Mouse (Mus musculus): ENCODE results near the gene Lss. TPM values are rescaled to one million over a fixed set of nuclear protein-coding genes. Genes with fewer than 3 reads are reported as not detected.

The Lss gene
- total RNA-seq, 4 experiments from 2014 or later = 40.6 to 69.0 (median 51.1) TPM

GRCm38 (mm10) chr10:76561972-76562371, 30.6 kb downstream of the Lss start, which contains the start of gene Spatc1l:
Gene Spatc1l (plus strand): TSS chr10:76562272.
- DNase-seq (ENCODE audit: low spot score in 2 of 2) = no peak

GRCm38 (mm10) chr10:76569996-76570685, 38.8 kb downstream of the Lss start:
- no peak for DNase-seq (ENCODE audit: low spot score in 2 of 2)

DNA sequence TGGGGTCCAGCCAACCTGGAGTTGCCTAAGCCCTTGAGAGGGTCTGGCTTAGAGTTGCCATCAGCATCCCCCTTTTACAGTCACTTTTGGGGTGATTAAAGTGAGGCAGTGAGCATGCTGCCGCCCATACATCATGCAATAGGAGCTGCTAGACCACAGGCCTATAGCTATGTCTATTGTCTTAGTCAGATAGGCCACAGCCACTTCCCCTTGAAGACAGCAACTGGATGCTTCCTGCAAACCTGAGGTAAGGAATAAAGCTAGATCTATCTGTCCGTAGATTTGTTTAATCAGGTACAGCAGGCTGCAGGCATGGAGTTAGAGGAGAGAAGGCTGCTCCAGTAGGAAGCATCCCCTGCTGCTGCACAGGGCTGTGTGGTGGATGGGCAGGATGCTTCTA, 39.7 kb downstream of the Lss start:
- DNase-seq (ENCODE audit: low spot score in 2 of 2) = no peak

DNA sequence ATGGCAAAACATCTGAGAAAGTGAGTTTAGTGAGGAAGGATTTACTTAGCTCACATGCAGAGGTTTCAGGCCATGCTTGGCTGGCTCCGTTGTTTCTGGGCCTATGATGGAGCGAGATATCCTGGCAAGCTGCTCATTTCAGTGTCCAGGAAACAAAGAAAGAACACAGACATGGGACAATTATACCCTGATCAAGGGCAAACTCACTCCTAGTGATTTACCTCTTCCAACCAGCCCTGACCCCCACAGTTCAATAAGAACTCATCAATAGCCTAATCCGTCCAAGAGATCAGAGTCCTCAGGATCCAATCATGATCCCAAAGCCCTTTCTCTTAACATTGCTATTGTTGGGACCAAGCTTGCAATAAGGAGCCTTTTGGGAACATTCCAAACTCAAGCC, 40.8 kb downstream of the Lss start:
- no peak for DNase-seq (ENCODE audit: low spot score in 2 of 2)

DNA sequence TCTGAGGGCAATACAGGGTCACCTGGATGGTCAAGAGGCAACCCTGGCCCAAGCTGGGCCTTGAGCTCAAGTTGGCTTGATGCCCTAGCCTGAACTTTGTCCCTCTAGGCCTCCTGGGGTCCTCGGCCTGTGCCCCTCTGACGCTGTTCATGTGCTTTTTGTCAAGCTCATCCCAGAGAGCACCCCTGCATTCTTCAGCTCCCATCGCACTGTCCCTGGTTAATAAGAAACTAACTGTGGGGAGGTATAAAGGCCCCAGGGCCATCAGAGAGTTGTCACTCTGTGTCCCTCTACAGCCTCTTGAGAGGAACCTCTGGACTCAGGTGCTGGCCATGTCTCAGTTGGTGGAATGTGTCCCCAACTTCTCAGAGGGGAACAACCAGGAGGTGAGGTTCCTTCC, 44.0 kb downstream of the Lss start, which contains the start of gene Ftcd:
Ftcd (plus strand) TSS at position 275 of the 400 bp plus-strand sequence.
- DNase-seq (ENCODE audit: low spot score in 2 of 2) = no peak

DNA sequence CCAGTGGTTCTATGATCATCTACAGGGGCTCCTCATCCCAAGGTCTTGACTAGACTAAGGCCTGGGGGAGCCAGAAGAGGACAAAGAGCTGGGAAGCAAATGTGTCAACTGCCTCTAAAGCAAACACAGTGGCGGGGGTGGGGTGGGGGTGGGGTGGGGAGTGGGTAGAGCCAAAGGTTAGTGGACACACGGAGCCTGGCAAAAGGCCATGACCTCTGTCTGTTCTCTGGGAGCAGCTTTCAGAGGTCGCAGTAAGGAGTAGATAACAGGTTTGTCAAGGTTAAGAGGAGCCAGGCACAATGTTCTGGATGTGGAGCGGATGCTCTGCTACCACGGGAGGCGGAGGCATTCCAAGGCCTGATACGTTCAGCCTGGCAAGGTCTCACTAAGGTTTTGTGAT, 45.5 kb downstream of the Lss start:
- no peak for DNase-seq (ENCODE audit: low spot score in 2 of 2)

DNA sequence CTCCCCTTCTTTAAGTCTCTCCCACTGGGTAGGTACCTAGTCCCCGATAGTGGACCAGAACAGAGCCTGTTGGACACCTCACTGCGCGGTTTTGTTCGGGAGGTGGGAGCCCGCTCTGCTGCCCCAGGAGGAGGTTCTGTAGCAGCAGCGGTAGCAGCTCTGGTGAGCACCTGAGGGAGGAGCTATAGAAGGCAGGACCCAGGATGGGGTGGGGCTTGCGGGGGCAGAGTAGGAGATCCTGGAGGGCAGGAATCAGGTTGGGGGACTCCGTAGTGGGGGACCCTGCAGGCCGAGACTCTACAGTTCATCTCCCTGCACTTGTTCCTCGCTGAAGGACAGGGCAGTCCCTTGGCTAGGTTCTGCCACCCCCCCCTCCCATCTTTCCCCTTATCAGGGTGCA, 52.8 kb downstream of the Lss start:
- DNase-seq (ENCODE audit: low spot score in 2 of 2) = no peak

- no peak for DNase-seq (ENCODE audit: low spot score in 2 of 2)
Observed at GRCm38 (mm10) chr10:76586190-76586589, 54.8 kb downstream of the Lss start.

GRCm38 (mm10) chr10:76590197-76590596, 58.8 kb downstream of the Lss start:
- DNase-seq (ENCODE audit: low spot score in 2 of 2) = no peak

GRCm38 (mm10) chr10:76596338-76596737, 65.0 kb downstream of the Lss start:
- DNase-seq (ENCODE audit: low spot score in 2 of 2) = no peak

GRCm38 (mm10) chr10:76602690-76603089, 71.3 kb downstream of the Lss start:
- no peak for DNase-seq (ENCODE audit: low spot score in 2 of 2)

Other genes with a start within 250 kb of the Lss start
- 10 to 100 TPM; 61.0 to 72.9 (median 64.9) TPM for gene Dip2a, start 186.3 kb upstream of the Lss start, total RNA-seq (2022)
- 1 to 10 TPM in 1 of 4 experiments, not detected in 3; 6.9 TPM for gene AC141477.1, start 91.1 kb upstream of the Lss start, total RNA-seq (2022)
- 10 to 100 TPM; 21.7 to 23.6 (median 23.2) TPM for gene Pcnt, start 88.8 kb upstream of the Lss start, total RNA-seq (2022)
- under 1 TPM in 2 of 4 experiments, not detected in 2; 0.21 to 0.25 TPM for gene 2610028H24Rik, start 82.5 kb upstream of the Lss start, total RNA-seq (2022)
- gene Mcm3ap, start 62.7 kb upstream of the Lss start, total RNA-seq (2022) = 10 to 100 TPM; 49.6 to 54.6 (median 54.2) TPM
- gene Ybey, start 62.5 kb upstream of the Lss start, total RNA-seq (2022) = 1 to 10 TPM; 3.1 to 5.3 (median 4.5) TPM
- not detected for gene Spatc1l, start 30.7 kb downstream of the Lss start, total RNA-seq (2022)
- under 1 TPM in 1 of 4 experiments, not detected in 3; 0.21 TPM for gene Ftcd, start 44.1 kb downstream of the Lss start, total RNA-seq (2022)
- 1 to 10 TPM; 6.6 to 8.4 (median 7.7) TPM for gene Col6a2, start 92.0 kb downstream of the Lss start, total RNA-seq (2022)
- 10 to 100 TPM; 31.2 to 46.8 (median 38.5) TPM for gene Col6a1, start 194.6 kb downstream of the Lss start, total RNA-seq (2022)

Measured in layer of hippocampus, adult 8-10 months (tissue).